Mouse (Mus musculus): ENCODE measurements around the gene Zcchc3. TPM values are rescaled to one million over a fixed set of nuclear protein-coding genes. Genes with fewer than 3 reads are reported as not detected.

The Zcchc3 gene
- polyA plus RNA-seq, 1 experiment = 1.4 TPM

Other genes with a start within 250 kb of the Zcchc3 start
- gene Csnk2a1, start 188.2 kb downstream of the Zcchc3 start, polyA plus RNA-seq (2012; ENCODE audit: insufficient read depth, insufficient read length, missing spikeins) = 90.2 and 95.3 TPM in 2 replicates
- 68.9 and 101 TPM in 2 replicates for gene Tbc1d20, start 121.2 kb downstream of the Zcchc3 start, polyA plus RNA-seq (2012; ENCODE audit: insufficient read depth, insufficient read length, missing spikeins)
- gene Rbck1, start 82.4 kb downstream of the Zcchc3 start, polyA plus RNA-seq (2012; ENCODE audit: insufficient read depth, insufficient read length, missing spikeins) = 38.1 and 47.7 TPM in 2 replicates
- gene Trib3, start 71.0 kb downstream of the Zcchc3 start, polyA plus RNA-seq (2012; ENCODE audit: insufficient read depth, insufficient read length, missing spikeins) = 4.8 and 5.2 TPM in 2 replicates
- not detected in 2 replicates for gene Nrsn2, start 38.4 kb downstream of the Zcchc3 start, polyA plus RNA-seq (2012; ENCODE audit: insufficient read depth, insufficient read length, missing spikeins)
- gene Sox12, start 17.0 kb downstream of the Zcchc3 start, polyA plus RNA-seq (2012; ENCODE audit: insufficient read depth, insufficient read length, missing spikeins) = 0.46 and 0.99 TPM in 2 replicates
- 0.71 and 0.79 TPM in 2 replicates for gene 6820408C15Rik, start 560 bp upstream of the Zcchc3 start, polyA plus RNA-seq (2012; ENCODE audit: insufficient read depth, insufficient read length, missing spikeins)
- not detected in 2 replicates for gene Defb23, start 49.6 kb upstream of the Zcchc3 start, polyA plus RNA-seq (2012; ENCODE audit: insufficient read depth, insufficient read length, missing spikeins)
- not detected in 2 replicates for gene Defb20, start 62.0 kb upstream of the Zcchc3 start, polyA plus RNA-seq (2012; ENCODE audit: insufficient read depth, insufficient read length, missing spikeins)
- not detected in 2 replicates for gene Defb22, start 75.1 kb upstream of the Zcchc3 start, polyA plus RNA-seq (2012; ENCODE audit: insufficient read depth, insufficient read length, missing spikeins)
- not detected in 2 replicates for gene Defb26, start 96.7 kb upstream of the Zcchc3 start, polyA plus RNA-seq (2012; ENCODE audit: insufficient read depth, insufficient read length, missing spikeins)
- gene Defb28, start 103.2 kb upstream of the Zcchc3 start, polyA plus RNA-seq (2012; ENCODE audit: insufficient read depth, insufficient read length, missing spikeins) = not detected in 2 replicates
- not detected in 2 replicates for gene Defb29, start 125.1 kb upstream of the Zcchc3 start, polyA plus RNA-seq (2012; ENCODE audit: insufficient read depth, insufficient read length, missing spikeins)
- gene Gm17416, start 154.3 kb upstream of the Zcchc3 start, polyA plus RNA-seq (2012; ENCODE audit: insufficient read depth, insufficient read length, missing spikeins) = not detected in 2 replicates
- gene Defb21, start 157.7 kb upstream of the Zcchc3 start, polyA plus RNA-seq (2012; ENCODE audit: insufficient read depth, insufficient read length, missing spikeins) = not detected in 2 replicates
- gene Defb19, start 165.3 kb upstream of the Zcchc3 start, polyA plus RNA-seq (2012; ENCODE audit: insufficient read depth, insufficient read length, missing spikeins) = not detected in 2 replicates
- not detected in 2 replicates for gene Defb45, start 184.4 kb upstream of the Zcchc3 start, polyA plus RNA-seq (2012; ENCODE audit: insufficient read depth, insufficient read length, missing spikeins)
- not detected in 2 replicates for gene Defb36, start 189.3 kb upstream of the Zcchc3 start, polyA plus RNA-seq (2012; ENCODE audit: insufficient read depth, insufficient read length, missing spikeins)
- gene Defb25, start 208.0 kb upstream of the Zcchc3 start, polyA plus RNA-seq (2012; ENCODE audit: insufficient read depth, insufficient read length, missing spikeins) = not detected in 2 replicates
- gene Rem1, start 211.9 kb upstream of the Zcchc3 start, polyA plus RNA-seq (2012; ENCODE audit: insufficient read depth, insufficient read length, missing spikeins) = 1.2 and 1.6 TPM in 2 replicates